Mouse (Mus musculus): ENCODE measurements around the gene Cacnb2.

Cacnb2 gene

GRCm38 (mm10) chr2:14774375-14774774 lies 171.5 kb downstream of the Cacnb2 start:
- in situ Hi-C loops (cut with MboI, MseI) = no loop called here

DNA sequence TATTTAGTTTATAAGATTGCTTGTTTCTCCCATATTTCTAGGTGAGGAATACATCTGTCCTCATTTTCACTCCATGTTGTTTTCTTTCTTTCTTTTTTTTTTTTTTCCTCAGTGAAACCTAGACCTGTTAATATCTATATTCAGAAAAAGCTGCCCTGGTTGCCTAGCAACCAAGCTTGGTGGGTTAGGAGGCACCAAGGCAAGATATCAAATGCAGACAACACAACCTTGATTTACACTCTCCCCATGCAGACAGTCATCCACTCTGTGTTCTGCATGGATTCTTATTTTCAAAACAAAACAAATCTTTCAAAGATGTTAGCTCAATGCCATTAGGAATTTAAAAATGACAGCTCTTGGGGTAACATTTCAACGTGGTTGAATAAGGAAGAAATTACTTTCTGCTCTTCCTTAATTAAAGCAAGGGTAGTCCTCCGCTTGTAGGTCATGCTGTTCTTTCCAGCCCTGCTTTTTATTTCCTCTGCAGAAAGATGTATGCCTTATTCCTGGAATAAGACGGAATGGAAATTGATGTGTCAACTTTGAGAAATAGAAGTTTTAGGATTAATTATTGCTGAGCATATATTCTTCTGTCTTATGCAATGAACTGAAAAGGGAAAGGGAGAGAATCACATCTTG lies 172.1 kb downstream of the Cacnb2 start:
- in situ Hi-C loops (cut with MboI, MseI) = no loop called here

DNA sequence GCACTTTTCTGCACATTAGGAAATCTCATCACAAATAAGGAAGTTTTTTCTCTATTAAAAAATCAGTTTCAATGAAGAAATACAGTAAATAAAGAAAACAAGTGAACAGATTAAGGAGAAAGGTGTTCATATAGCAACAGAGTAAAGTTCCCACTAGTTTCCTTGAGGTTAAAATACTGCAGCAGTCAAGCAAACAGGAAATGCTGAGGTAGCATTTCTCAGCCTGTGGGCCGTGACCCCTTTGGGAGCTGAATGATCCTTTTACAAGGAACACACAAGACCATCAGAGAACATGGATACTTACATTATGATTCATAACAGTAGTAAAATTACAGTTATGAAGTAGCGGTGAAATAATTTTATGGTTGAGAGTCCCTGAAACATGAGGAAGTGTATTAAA lies 185.1 kb downstream of the Cacnb2 start:
- in situ Hi-C loops (cut with MboI, MseI) = no loop called here

DNA sequence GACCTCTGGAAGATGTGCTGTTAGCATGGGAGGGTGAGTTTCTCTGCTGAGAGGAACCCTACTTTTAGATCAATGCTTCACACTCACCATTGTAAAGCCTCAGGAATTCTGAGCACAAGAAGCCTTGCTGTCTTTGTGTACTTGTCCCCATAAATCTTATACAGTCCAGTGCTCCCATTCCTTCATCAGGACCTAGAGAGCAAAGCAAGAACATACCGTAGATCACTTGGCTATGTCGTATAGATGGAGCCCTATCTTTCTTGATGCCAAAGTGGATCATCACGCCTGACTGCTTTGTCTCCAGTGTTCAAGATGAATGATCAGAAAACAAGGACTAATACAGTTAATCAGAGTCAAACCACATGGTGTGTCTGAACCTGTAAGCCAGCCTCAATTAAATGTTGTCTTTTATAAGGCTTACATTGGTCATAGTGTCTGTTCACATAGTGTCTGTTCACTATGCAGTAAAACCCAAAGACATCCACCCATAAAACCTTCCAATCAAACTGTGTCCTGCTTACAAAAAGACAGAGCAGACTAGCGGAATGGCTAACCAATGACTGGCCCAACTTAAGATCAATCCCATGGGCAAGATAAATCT lies 198.7 kb downstream of the Cacnb2 start:
- in situ Hi-C loops (cut with MboI, MseI) = no loop called here

GRCm38 (mm10) chr2:14807650-14808347 lies 204.9 kb downstream of the Cacnb2 start:
- in situ Hi-C loops (cut with MboI, MseI) = no loop called here

DNA sequence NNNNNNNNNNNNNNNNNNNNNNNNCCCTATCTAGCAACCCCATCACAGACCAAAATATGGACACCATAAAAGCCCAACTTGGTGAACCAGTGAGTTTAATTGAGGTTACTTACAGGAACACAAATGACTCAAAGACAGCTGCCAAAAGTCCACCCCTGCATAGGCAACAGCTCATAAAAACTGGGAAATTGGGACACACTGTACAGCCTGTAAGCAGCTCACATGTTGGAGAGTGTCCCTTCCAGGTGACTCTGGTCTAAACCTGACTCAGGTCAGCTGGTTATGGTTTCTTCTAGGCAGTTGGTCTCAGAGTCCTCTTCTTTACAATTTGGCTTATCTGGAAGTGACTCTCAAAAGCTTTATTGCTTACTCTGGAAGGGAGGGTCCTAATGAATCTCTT lies 212.1 kb downstream of the Cacnb2 start:
- in situ Hi-C loops (cut with MboI, MseI) = no loop called here

DNA sequence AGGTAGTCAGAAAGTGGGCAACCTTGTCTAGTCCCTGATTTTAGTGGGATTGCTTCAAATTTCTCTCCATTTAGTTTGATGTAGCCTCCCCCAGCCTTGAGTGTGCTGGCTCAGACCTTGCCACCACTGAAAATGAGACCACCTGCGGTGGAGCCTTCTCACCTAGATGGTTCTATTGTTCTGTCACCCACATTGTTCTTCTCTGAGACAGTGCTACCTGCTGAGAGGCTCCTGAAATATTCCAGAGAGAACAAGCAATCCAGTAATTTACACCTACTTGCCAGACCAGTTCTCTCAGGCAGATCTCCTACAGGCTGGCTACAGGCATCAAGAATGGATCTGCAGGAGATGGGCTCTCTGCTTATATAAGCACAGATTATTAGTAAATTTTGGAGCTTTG lies 215.8 kb downstream of the Cacnb2 start:
- in situ Hi-C loops (cut with MboI, MseI) = no loop called here

DNA sequence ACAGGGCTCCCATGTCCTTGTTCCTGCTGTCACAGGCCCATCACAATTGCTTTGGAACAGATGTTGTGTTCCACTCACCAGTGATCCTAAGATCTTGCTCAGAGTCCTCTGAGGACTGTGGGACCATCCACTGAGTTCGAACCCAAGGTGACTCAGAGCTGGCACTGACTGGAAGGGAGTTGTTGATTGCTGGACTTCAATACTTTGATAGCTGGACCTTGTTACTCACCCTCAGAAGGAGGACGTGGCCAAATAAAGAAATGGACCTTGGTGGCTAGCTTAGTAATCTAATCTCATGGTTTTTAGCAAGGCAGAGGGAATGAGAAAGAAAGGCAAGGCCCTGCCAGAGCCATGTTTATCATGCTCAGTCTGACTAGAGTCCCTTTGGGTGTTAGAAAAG lies 218.1 kb downstream of the Cacnb2 start:
- in situ Hi-C loops (cut with MboI, MseI) = no loop called here

- in situ Hi-C loops (cut with MboI, MseI) = no loop called here
Measured at GRCm38 (mm10) chr2:14823105-14823504, 220.2 kb downstream of the Cacnb2 start.

GRCm38 (mm10) chr2:14823816-14824348 lies 221.0 kb downstream of the Cacnb2 start:
- in situ Hi-C loops (cut with MboI, MseI) = no loop called here

GRCm38 (mm10) chr2:14825146-14825545 lies 222.3 kb downstream of the Cacnb2 start:
- in situ Hi-C loops (cut with MboI, MseI) = no loop called here

DNA sequence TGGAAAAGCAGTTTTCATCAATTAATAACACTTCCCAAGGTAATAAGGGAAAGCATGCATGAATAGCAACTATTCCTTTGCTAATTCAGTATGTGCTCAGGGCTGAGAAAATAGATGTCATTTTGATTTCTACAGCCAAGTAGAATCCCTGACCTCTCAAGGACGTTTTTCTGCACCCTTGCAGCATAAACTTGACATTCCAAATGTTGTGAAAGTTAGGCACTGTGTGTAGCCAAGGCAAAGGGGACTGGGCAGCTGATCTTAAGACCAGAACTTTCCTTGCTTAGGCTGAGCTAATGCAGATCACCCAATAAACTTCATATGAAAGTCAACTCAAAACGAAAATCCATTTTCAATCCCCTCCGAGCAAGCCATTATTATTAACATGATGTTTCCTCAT lies 226.6 kb downstream of the Cacnb2 start:
- in situ Hi-C loops (cut with MboI, MseI) = no loop called here

DNA sequence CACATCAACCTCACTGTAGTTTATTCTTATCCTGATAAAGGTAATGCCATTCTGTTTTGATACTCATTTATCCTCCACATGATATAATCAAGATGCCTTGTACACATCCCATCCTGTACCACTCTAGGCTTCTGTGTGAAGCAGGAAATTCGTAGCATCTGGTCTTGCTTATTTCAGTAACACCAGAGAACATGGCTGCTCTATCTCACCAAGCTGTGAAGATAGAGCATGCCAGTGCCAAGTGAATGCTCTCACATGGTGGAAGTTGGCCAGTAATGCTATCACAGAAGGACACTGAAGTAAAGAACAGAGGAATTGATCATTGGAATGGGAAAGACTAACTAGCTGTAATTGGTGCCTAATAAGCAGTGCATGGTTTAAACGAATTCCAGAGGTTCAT lies 228.4 kb downstream of the Cacnb2 start:
- in situ Hi-C loops (cut with MboI, MseI) = no loop called here

DNA sequence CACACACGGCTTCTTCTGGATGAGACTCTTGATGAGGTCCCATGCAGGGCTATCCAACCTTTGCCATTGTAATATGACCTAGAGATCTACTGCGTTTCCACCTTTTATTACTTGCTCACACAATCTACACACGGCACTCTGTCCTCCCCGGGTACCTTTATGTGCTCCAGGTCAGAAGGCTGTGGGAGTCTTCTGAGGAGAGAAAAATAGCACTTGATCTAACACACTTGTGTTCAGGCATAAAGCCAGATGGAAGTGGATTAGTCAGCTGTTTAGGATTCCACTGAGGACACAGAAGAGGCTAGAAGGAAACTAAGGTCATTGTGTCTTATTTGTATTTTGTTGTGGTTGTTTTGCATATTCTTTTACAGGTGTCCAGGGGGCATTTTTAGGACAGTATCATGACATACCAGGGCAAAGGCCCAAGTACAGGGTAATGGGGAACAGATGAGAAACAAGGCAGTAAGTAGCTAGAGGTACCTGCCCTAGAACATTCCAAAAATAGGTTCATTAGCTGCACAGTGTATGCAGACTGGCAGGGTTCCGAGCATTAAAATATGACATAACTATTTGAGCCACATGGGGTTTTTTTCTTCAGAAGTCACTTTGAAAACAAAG lies 231.9 kb downstream of the Cacnb2 start:
- in situ Hi-C loops (cut with MboI, MseI) = no loop called here

GRCm38 (mm10) chr2:14841272-14841671 lies 238.4 kb downstream of the Cacnb2 start:
- in situ Hi-C loops (cut with MboI, MseI) = no loop called here

GRCm38 (mm10) chr2:14846727-14847126 lies 243.8 kb downstream of the Cacnb2 start:
- in situ Hi-C loops (cut with MboI, MseI) = no loop called here

- in situ Hi-C loops (cut with MboI, MseI) = no loop called here
Measured at GRCm38 (mm10) chr2:14847188-14847587, 244.3 kb downstream of the Cacnb2 start.

- in situ Hi-C loops (cut with MboI, MseI) = loop anchor here (5.0 kb wide), 1 partner anchor 191 kb away; no protein-coding TSS in a partner anchor
Measured at GRCm38 (mm10) chr2:14850831-14851230, 247.9 kb downstream of the Cacnb2 start.

DNA sequence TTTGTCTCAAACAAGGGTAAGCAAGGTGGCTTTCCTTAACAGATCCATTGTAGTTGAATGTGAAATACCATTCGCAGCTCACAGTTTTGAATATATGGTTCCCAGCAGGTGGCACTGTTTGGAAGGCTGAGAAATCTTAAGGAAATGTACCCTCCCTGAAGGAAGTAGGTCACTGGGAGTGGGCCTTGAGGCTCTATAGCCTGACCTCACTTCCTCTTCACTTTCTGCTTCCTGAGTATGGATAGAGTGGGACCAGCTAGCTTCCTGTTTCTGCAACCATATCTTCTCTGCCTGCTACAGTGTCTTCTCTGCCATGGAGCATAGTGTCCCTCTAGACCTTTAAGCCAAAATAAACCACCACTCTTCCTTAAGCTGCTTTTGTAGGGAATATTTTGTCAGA lies 248.5 kb downstream of the Cacnb2 start:
- in situ Hi-C loops (cut with MboI, MseI) = loop anchor here (5.0 kb wide), 1 partner anchor 191 kb away; no protein-coding TSS in a partner anchor

- in situ Hi-C loops (cut with MboI, MseI) = loop anchor here (5.0 kb wide), 1 partner anchor 188 kb away; no protein-coding TSS in a partner anchor
Measured at GRCm38 (mm10) chr2:14854054-14854453, 251.2 kb downstream of the Cacnb2 start.

- in situ Hi-C loops (cut with MboI, MseI) = no loop called here
Measured at GRCm38 (mm10) chr2:14858301-14858700, 255.4 kb downstream of the Cacnb2 start.

DNA sequence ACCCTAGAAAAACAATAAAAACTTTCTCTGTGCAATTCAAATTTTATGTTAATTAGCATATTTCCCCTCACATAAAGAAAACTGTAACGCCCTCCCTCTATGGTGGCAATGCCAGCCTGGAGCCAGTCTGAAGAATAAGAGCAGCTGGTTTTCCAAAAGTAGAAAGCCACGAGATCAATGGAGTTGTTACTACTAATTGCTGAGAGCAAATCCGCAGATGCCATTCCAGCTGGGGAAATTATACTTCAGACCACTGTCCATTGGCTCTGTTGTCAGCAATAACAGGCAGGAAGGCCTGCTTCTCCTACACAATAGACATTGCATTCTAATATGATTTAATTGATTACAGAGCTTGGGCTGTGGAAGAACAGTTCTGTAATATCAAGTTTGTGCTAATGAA lies 257.5 kb downstream of the Cacnb2 start:
- in situ Hi-C loops (cut with MboI, MseI) = no loop called here
